Mouse (Mus musculus) limb, embryonic 13.5 days (tissue): ENCODE data around the gene Polr3gl. TPM values are rescaled to one million over a fixed set of nuclear protein-coding genes. Genes with fewer than 3 reads are reported as not detected.

Source experiments
- ATAC-seq: fragments of 200-750 bp; cut with Nextera tagmentation; 2 replicates; pipeline ENCODE4 v1.8.0; 2017; ENCODE audit warnings: low read depth, moderate number of reproducible peaks, moderate TSS enrichment; ENCODE audit not compliant: low FRiP score
- H3K27ac ChIP-seq: fragments of 300-500 bp; sonication (generic); 2 replicates; pipeline ENCODE4 v1.5.1; 2015; ENCODE audit warnings: inconsistent platforms, mild to moderate bottlenecking, moderate library complexity
- H3K27me3 ChIP-seq: fragments of 300-500 bp; sonication (generic); 2 replicates; pipeline ENCODE4 v1.6.1; 2015; ENCODE audit warnings: mild to moderate bottlenecking, inconsistent platforms
- H3K36me3 ChIP-seq: fragments of 300-500 bp; sonication (generic); 2 replicates; pipeline ENCODE4 v1.6.1; 2015; ENCODE audit warnings: inconsistent platforms, mild to moderate bottlenecking, moderate library complexity
- H3K4me1 ChIP-seq: fragments of 300-500 bp; sonication (generic); 2 replicates; pipeline ENCODE4 v1.6.1; 2015; ENCODE audit warnings: inconsistent platforms
- H3K4me2 ChIP-seq: fragments of 300-500 bp; sonication (generic); replicated peaks from 2 replicates; pipeline ENCODE4 v1.6.1; 2015; ENCODE audit warnings: inconsistent platforms, mild to moderate bottlenecking, moderate library complexity
- H3K4me3 ChIP-seq: fragments of 300-500 bp; sonication (generic); 2 replicates; pipeline ENCODE4 v1.5.1; 2015; ENCODE audit warnings: moderate library complexity, mild to moderate bottlenecking, inconsistent platforms
- H3K9ac ChIP-seq: fragments of 300-500 bp; sonication (generic); 2 replicates; pipeline ENCODE4 v1.6.1; 2015; ENCODE audit warnings: mild to moderate bottlenecking, inconsistent platforms
- H3K9me3 ChIP-seq: fragments of 300-500 bp; sonication (generic); 2 replicates; pipeline ENCODE4 v1.6.1; 2016; ENCODE audit warnings: inconsistent platforms
- WGBS: fragments of 180-500 bp; shearing (Covaris S2); methylation state at CpG from one replicate; pipeline ENCODE4 v1.1.7; 2015; 5-methylcytosine and 5-hydroxymethylcytosine counted together
- polyA plus RNA-seq: library from polyadenylated mRNA; unstranded; fragments of >200 nt; fragmentation: Nextera tagmentation; extraction: Ambion mirVana; gene quantifications from 2 replicates; pipeline ENCODE4 v1.2.1, GENCODE M21; 2015

Polr3gl gene
- 48.8 and 55.6 TPM in 2 replicates for polyA plus RNA-seq

DNA sequence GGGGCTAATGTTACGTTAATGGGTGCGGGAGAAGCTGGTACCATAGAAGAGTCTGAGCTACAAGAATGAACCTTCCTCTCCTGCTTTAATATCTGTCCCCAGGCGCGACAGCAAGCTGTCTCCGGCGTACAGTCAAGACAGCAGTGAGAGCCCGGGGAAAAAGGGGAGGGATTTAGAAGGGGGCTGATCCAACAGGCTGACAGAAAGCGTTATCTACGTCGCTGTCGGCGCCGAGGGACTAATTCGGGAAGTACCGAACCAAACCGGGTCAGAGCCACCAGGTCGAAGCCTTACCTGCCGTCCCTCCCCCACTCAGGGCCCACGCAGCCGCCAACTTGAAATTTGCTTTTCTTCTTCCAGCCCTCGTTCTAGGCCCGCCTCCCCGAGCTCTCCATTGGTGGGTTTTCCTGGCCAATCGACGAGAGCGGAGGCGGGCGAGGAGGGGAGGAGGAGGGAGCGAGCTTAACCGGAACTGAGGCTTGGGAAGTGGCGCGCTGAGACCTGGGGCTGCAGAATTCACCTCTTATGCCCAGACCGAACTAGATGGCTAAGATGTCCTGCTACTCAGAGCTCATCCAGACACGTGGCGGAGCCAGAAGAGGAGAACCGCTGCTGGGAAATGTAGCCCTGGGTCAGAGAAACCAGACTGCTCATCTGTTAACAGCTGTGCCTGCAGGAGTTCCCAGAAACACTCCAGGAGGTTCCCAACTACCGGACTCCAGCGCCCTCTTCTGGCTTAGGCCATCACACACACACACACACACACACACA, at the start of gene Polr3gl:
Gene Polr3gl, minus strand, starts transcription at position 392 of the 771 bp plus-strand sequence.
- WGBS = under 1% methylated on average over 36 of the region's 38 CpGs
- Histone ChIP-seq H3K36me3 (no peaks in the 10 kb centered on the region), H3K9me3 (no peaks in the 10 kb centered on the region), H3K27ac (peak within 1 kb of the TSS; percentile 80; the same call in 1 of the 2 replicates), H3K4me2 (peak within 1 kb of the TSS; percentile 71), H3K27me3 (peaks cover 24% of the 10 kb centered on the region), H3K9ac (peak within 1 kb of the TSS; percentile 78), H3K4me3 (peak within 1 kb of the TSS; percentile 66), H3K4me1 (peaks cover 45% of the 10 kb centered on the region)
- peak; percentile 89 for ATAC-seq

DNA sequence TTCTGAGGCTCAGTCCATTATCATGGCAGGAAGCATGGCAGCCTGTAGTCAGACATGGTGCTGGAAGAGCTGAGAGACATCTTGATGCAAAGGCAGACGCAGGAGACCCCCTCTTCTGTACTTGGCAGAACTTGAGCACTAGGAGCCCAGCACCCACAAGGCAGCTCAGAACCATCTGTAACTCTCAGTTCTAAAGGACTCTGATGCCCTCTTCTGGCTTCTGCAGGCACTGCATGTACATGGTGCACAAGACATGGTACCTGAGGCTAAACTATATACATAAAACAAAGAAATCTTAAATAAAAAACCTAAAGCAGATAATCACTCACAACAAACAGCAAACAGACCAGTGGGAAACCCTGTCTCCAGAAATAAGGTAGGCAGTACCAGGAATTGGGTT, 45.2 kb upstream of the Polr3gl start:
- H3K27me3 ChIP-seq = no peaks in the 10 kb centered on the region
- no peak overlapping the region for H3K4me2 ChIP-seq
- H3K27ac ChIP-seq = no peak overlapping the region
- peaks cover 59% of the 10 kb centered on the region for H3K36me3 ChIP-seq
- peaks cover 4% of the 10 kb centered on the region; the same call in 1 of the 2 replicates for H3K9me3 ChIP-seq
- peaks cover 24% of the 10 kb centered on the region for H3K4me1 ChIP-seq
- WGBS = 85% methylated on average over 1 of the region's 1 CpGs
- ATAC-seq = no peak
- H3K4me3 ChIP-seq = no peak overlapping the region
- H3K9ac ChIP-seq = no peak overlapping the region

DNA sequence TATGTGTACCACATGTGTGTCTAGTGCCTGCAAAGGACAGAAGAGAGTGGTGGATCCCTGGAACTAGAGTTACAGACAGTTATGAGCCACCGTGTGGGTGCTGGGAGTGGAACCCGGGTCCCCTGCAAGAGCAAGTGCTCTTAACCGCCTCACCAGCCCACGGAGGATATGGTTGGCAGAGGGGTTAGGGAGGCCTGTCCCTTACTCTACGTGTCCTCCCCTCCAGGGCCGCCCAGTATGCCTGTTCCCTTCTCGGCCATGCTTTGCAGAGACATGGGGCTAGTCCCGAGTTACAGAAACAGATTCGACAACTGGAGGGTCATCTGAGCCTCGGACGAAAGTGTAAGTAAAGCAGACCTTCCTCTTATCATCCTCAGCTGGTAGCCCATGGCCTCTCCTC, 42.5 kb upstream of the Polr3gl start:
- ATAC-seq = no peak
- H3K36me3 ChIP-seq = peaks cover 58% of the 10 kb centered on the region
- no peak overlapping the region; the same call in 1 of the 2 replicates for H3K27ac ChIP-seq
- peak overlapping the region; percentile 93 for H3K4me3 ChIP-seq
- WGBS = 61% methylated on average over 11 of the region's 11 CpGs
- H3K4me2 ChIP-seq = peak overlapping the region; percentile 76
- H3K4me1 ChIP-seq = peaks cover 24% of the 10 kb centered on the region
- H3K27me3 ChIP-seq = no peaks in the 10 kb centered on the region
- H3K9me3 ChIP-seq = peaks cover 4% of the 10 kb centered on the region; the same call in 1 of the 2 replicates
- peak overlapping the region; percentile 96 for H3K9ac ChIP-seq

DNA sequence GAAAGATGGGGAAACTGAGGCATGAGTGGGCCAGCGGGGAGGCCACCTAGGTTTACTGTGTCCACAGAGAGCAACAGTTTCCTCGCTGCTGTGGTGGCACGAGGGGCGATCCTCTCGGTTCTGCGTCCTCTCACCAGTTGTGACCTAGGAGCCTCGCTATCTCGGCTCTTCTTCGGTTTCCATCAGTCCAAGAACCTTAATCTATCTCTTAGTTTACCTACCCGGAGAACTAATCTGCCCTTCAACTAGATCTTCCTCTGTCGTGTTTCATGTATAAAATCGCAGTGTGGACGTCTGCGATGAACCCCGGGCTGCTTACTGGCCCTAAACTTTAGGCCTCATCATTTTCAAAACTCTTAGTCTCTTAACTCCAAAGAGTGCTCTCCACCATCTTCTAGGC, 41.9 kb upstream of the Polr3gl start:
- H3K9ac ChIP-seq = peak overlapping the region; percentile 96
- peak overlapping the region; percentile 76 for H3K4me2 ChIP-seq
- H3K4me3 ChIP-seq = peak overlapping the region; percentile 93
- peaks cover 29% of the 10 kb centered on the region for H3K4me1 ChIP-seq
- no peak for ATAC-seq
- peaks cover 58% of the 10 kb centered on the region for H3K36me3 ChIP-seq
- H3K27me3 ChIP-seq = no peaks in the 10 kb centered on the region
- H3K27ac ChIP-seq = peak overlapping the region; percentile 81
- peaks cover 4% of the 10 kb centered on the region; the same call in 1 of the 2 replicates for H3K9me3 ChIP-seq
- WGBS = 10% methylated on average over 15 of the region's 15 CpGs

DNA sequence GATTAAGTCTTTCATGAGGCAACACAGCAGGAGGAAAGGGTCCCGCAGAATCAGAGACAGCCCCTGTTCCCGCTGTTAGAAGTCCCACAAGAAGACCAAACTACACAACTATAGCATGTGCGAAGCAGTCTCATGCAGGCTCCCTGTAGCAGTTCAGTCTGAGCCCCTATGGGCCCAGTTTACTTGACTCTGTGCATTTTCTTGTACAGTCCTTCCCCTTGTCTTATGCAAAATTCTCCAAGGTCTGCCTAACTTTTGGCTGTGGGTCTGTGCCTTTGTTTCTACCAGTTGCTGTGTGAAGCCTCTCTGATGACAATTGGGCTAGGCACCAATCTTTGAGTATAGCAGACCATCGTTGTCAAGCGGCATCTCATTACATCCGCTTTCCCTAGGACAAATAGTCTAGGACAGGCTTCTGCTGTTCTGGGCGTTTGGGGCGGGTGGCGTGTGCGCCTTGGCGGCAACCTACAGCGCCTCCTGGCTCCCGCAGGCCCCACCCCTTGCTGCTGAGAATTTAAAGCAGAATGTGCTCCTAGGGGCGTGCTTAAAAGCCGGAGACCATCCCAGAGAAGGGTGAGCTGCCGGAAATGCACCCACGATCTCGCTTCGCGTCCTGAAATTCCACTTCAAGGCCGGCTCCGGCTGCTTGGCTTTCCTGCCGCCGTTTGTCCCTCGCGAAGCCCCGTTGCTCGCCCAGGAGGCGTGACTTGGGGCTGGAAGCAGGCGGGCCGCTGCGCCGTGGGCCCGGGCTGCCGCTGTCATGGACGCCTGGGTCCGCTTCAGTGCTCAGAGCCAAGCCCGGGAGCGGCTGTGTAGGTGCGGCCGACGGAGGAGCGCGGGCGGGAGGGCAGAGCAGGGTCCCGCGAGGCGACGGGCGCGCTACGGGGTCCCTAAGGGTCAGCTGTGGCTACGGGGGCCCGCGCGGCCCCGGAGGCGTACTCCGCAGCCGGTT, 41.2 kb upstream of the Polr3gl start, which contains the start of the genes Pex11b and Gm42957:
Gene Pex11b, plus strand, starts transcription at position 449 of the 952 bp plus-strand sequence.
Gene Gm42957, plus strand, starts transcription at position 547 of the 952 bp plus-strand sequence.
- peak; percentile 88 for ATAC-seq
- Histone ChIP-seq H3K27me3 (no peaks in the 10 kb centered on the region), H3K4me2 (peak within 1 kb of the TSS; percentile 76), H3K9me3 (peaks cover 4% of the 10 kb centered on the region; the same call in 1 of the 2 replicates), H3K4me1 (peaks cover 33% of the 10 kb centered on the region), H3K4me3 (peak within 1 kb of the TSS; percentile 93), H3K27ac (peak within 1 kb of the TSS; percentile 81), H3K36me3 (peaks cover 56% of the 10 kb centered on the region), H3K9ac (peak within 1 kb of the TSS; percentile 96)
- 2% methylated on average over 60 of the region's 60 CpGs for WGBS

DNA sequence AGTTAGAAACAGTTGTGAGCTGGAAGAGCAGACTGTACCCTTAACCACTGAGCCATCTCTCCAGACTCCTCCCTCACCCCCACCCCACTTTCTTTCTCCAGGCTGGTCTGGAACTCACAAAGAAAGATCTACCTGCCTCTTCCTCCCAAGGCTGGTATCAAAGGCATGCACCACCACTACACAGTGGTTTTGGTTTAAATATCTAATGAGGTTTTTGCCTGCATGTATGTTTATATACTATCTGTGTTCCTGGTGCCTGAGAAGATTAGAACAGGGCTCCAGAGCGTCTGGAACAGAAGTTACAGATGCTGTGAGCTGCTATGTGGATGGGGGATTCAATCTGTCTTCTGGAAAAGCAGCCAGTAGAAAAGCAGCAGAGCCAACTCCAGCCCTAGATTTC, 40.0 kb upstream of the Polr3gl start:
- H3K27me3 ChIP-seq = no peaks in the 10 kb centered on the region
- H3K27ac ChIP-seq = no peak overlapping the region
- H3K36me3 ChIP-seq = peaks cover 45% of the 10 kb centered on the region
- H3K9me3 ChIP-seq = peaks cover 2% of the 10 kb centered on the region; the same call in 1 of the 2 replicates
- ATAC-seq = no peak
- WGBS = 63% methylated on average over 1 of the region's 1 CpGs
- no peak overlapping the region for H3K4me3 ChIP-seq
- H3K4me1 ChIP-seq = peaks cover 35% of the 10 kb centered on the region
- no peak overlapping the region for H3K9ac ChIP-seq
- no peak overlapping the region for H3K4me2 ChIP-seq

DNA sequence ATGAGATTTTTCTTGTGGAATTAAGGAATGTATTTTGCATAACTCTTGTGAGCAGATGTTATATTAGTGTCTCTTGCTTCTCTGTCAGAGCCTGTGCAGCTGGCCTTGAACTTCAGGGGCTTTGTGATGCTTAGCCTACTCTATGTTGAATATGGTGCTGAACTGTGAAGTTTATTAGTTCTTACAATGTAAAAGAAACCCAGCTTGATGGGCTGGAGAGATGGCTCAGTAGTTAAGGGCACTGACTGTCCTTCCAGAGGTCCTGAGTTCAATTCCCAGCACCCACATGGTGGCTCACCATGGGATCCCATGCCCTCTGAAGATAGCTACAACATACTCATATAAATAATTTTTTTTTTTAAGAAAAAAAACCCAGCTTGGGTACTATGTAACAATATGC, 38.1 kb upstream of the Polr3gl start:
- no peak for ATAC-seq
- H3K4me2 ChIP-seq = no peak overlapping the region
- H3K36me3 ChIP-seq = peaks cover 30% of the 10 kb centered on the region
- H3K9me3 ChIP-seq = no peaks in the 10 kb centered on the region
- no peak overlapping the region for H3K4me3 ChIP-seq
- H3K9ac ChIP-seq = no peak overlapping the region
- peaks cover 35% of the 10 kb centered on the region for H3K4me1 ChIP-seq
- no peak overlapping the region for H3K27ac ChIP-seq
- no peaks in the 10 kb centered on the region for H3K27me3 ChIP-seq

DNA sequence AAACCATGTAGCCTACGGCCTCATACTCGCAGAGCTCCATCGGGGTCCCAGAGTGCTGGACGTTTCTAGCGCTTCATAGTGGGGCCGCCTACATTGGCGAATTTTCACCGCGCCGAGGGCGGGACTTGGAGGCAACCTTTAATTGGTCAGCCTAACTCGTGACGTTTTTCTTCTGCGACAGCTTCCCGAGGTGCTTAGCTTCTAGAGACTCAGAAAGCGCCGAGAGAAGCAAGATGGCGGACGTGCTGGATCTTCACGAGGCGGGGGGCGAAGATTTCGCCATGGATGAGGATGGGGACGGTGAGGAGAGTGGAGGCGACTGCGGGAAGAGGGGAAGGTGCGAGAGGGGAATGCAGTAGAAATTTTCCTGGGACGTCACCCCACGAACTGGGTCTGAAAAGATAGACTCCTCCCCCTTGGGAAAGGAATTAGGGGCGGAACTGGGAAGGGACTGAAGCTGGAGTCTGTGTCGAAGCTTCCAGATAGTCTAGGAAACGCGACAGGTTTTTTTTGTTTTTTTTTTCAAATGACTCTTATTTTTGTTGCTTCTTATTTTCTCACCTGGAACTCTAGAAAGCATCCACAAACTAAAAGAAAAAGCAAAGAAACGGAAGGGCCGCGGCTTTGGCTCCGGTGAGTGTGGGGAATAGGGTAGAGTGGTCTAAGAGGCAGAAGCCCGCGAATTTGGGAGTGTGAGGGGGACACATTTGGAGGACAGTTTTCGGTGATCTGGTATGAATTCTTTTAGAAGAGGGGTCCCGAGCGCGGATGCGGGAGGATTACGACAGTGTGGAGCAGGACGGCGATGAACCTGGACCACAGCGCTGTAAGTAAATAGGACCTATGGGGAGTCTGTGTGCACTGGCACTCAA, 36.0 kb upstream of the Polr3gl start, which contains the start of gene Rbm8a:
Gene Rbm8a, plus strand, starts transcription at position 205 of the 872 bp plus-strand sequence.
- Histone ChIP-seq H3K4me3 (peak within 1 kb of the TSS; percentile 78), H3K4me2 (peak within 1 kb of the TSS; percentile 83), H3K27ac (peak within 1 kb of the TSS; percentile 79), H3K9ac (peak within 1 kb of the TSS; percentile 84), H3K27me3 (no peaks in the 10 kb centered on the region), H3K36me3 (peaks cover 42% of the 10 kb centered on the region), H3K4me1 (peaks cover 22% of the 10 kb centered on the region), H3K9me3 (no peaks in the 10 kb centered on the region)
- WGBS = 1% methylated on average over 48 of the region's 48 CpGs
- ATAC-seq = peak; percentile 94

DNA sequence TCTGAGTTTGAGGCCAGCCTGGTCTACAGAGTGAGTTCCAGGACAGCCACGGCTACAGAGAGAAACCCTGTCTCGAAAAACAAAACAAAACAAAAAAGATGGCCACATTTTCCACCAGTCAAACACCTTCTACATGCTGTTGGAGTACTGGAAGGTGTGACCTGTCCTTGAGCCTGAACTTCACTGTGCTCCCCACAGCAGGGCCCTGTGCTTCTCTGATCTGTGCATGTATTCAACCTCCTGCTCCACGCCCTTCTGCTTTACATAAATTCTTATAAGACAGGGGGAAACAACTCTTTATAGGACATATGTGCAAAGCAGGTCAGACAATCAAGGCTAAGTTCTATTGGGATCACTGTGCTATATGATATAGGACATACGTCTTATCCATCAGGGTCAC, 29.2 kb upstream of the Polr3gl start:
- peaks cover 69% of the 10 kb centered on the region for H3K36me3 ChIP-seq
- H3K4me1 ChIP-seq = no peaks in the 10 kb centered on the region
- H3K27ac ChIP-seq = no peak overlapping the region
- ATAC-seq = no peak
- no peak overlapping the region for H3K4me3 ChIP-seq
- H3K27me3 ChIP-seq = no peaks in the 10 kb centered on the region
- H3K9me3 ChIP-seq = no peaks in the 10 kb centered on the region
- no peak overlapping the region for H3K9ac ChIP-seq
- WGBS = 92% methylated on average over 4 of the region's 4 CpGs
- H3K4me2 ChIP-seq = no peak overlapping the region

DNA sequence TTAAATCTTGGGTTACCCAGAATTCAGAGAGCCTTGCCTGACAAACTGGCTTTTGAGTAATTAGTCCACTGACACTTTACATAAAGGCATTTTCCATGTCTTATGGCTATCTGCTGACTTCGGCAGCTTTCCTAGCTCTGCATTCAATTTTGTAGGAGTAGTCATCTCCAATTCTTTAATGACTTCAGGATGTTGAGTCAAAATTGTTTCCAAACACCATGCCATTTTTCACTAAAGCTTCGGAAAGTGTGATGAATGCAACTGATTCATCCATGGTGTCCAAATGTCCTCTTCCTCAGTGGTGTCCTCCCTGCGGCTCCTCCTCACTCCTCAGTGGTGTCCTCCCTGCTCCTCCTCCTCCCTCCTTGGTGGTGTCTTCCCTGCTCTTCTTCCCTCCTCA, 24.0 kb upstream of the Polr3gl start:
- Histone ChIP-seq H3K4me2 (no peak overlapping the region), H3K36me3 (peaks cover 74% of the 10 kb centered on the region), H3K27me3 (no peaks in the 10 kb centered on the region), H3K4me3 (no peak overlapping the region), H3K4me1 (no peaks in the 10 kb centered on the region), H3K9me3 (no peaks in the 10 kb centered on the region), H3K27ac (no peak overlapping the region), H3K9ac (no peak overlapping the region)
- 84% methylated on average over 3 of the region's 3 CpGs for WGBS
- no peak for ATAC-seq

DNA sequence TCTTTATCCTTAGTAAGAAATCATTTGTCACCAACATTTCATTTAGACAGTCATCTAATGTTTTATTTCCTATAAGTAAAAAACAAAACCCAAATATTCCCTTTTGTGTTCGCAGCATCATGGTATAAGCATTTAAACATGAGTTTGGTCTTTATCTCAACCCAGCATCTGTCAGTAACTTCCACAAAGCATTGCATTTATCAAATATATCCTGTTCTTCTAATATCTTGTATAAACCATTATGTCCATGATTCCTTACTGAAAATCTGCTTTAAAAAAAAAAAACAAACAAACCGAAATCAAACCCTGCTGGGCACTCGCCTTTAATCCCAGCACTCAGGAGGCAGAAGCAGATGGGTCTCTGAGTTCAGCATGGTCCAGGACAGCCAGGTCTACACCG, 12.6 kb upstream of the Polr3gl start:
- H3K36me3 ChIP-seq = peaks cover 22% of the 10 kb centered on the region; the same call in 1 of the 2 replicates
- no peaks in the 10 kb centered on the region for H3K27me3 ChIP-seq
- H3K4me3 ChIP-seq = no peak overlapping the region
- WGBS = 91% methylated on average over 4 of the region's 4 CpGs
- no peak overlapping the region for H3K4me2 ChIP-seq
- ATAC-seq = no peak
- no peaks in the 10 kb centered on the region for H3K9me3 ChIP-seq
- H3K4me1 ChIP-seq = peaks cover 34% of the 10 kb centered on the region
- no peak overlapping the region for H3K9ac ChIP-seq
- no peak overlapping the region for H3K27ac ChIP-seq
